Mouse (Mus musculus) cerebellum, adult 2 months (tissue): ENCODE measurements at regions not wholly inside any gene's neighbourhood (a gene's known extent, or its start where the extent isn't known, plus 50 kb on each side); places are given as distances from the start of the nearest gene placed in this dataset.

Experiments used
- CTCF ChIP-seq: fragments of 200-500 bp; IDR thresholded peaks from 2 replicates; pipeline ENCODE4 v1.5.1; 2011; ENCODE audit warnings: low read depth, mild to moderate bottlenecking, control low read depth, low read length, moderate library complexity, borderline replicate concordance; ENCODE audit not compliant: insufficient read depth
- POLR2A ChIP-seq: fragments of 200-500 bp; IDR thresholded peaks from 2 replicates; pipeline ENCODE4 v1.6.1; 2011; ENCODE audit warnings: low read length, control low read depth, borderline replicate concordance; ENCODE audit not compliant: insufficient read depth

GRCm38 (mm10) chr2:50841881-50842280 lies 307.0 kb downstream of the Rnd3 start:
- TF ChIP-seq CTCF (no peak), POLR2A (no peak)
